Mouse (Mus musculus) midbrain, postnatal 0 days (tissue): ENCODE data around the gene Popdc3. TPM values are rescaled to one million over a fixed set of nuclear protein-coding genes. Genes with fewer than 3 reads are reported as not detected.

ENCODE experiments used
- ATAC-seq: fragments of 200-750 bp; cut with Nextera tagmentation; 2 replicates; pipeline ENCODE4 v1.8.0; 2017; ENCODE audit warnings: moderate number of reproducible peaks, mild to moderate bottlenecking, moderate TSS enrichment, moderate library complexity; ENCODE audit not compliant: low FRiP score
- DNase-seq: peaks from one replicate; pipeline ENCODE4 v3.0.0-alpha.2; 2015; ENCODE audit warnings: low spot score
- H3K27ac ChIP-seq: fragments of 300-500 bp; sonication (generic); 2 replicates; pipeline ENCODE4 v1.5.1; 2014; ENCODE audit warnings: low read depth, mild to moderate bottlenecking, low read length, mixed read lengths
- H3K27me3 ChIP-seq: fragments of 300-500 bp; sonication (generic); 2 replicates; pipeline ENCODE4 v1.6.1; 2014; ENCODE audit warnings: low read length, control low read depth, mixed read lengths; ENCODE audit not compliant: insufficient read depth
- H3K36me3 ChIP-seq: fragments of 300-500 bp; sonication (generic); 2 replicates; pipeline ENCODE4 v1.6.1; 2014; ENCODE audit warnings: low read length, control low read depth, mixed read lengths; ENCODE audit not compliant: insufficient read depth
- H3K4me1 ChIP-seq: fragments of 300-500 bp; sonication (generic); 2 replicates; pipeline ENCODE4 v1.6.1; 2014; ENCODE audit warnings: mild to moderate bottlenecking, control low read depth, antibody characterized with exemption, low read length, mixed read lengths; ENCODE audit not compliant: insufficient read depth
- H3K4me2 ChIP-seq: fragments of 300-500 bp; sonication (generic); 2 replicates; pipeline ENCODE4 v1.6.1; 2014; ENCODE audit warnings: low read depth, mild to moderate bottlenecking, low read length, mixed read lengths; ENCODE audit not compliant: poor library complexity, severe bottlenecking
- H3K4me3 ChIP-seq: fragments of 300-500 bp; sonication (generic); 2 replicates; pipeline ENCODE4 v1.5.1; 2014; ENCODE audit warnings: low read depth, mild to moderate bottlenecking, low read length, moderate library complexity
- H3K9ac ChIP-seq: fragments of 300-500 bp; sonication (generic); replicated peaks from 2 replicates; pipeline ENCODE4 v1.6.1; 2014; ENCODE audit warnings: mild to moderate bottlenecking, low read length, moderate library complexity, mixed read lengths; ENCODE audit not compliant: poor library complexity, severe bottlenecking
- H3K9me3 ChIP-seq: fragments of 300-500 bp; sonication (generic); 2 replicates; pipeline ENCODE4 v1.6.1; 2016; ENCODE audit warnings: low read length, control low read depth
- CTCF ChIP-seq: IDR thresholded peaks from 2 replicates; pipeline ENCODE4 v1.5.1; 2016; ENCODE audit warnings: antibody characterized with exemption, mild to moderate bottlenecking
- WGBS: fragments of 180-500 bp; shearing (Covaris S2); extraction: QIAGEN DNeasy Blood & Tissue Kit; methylation state at CpG from one replicate; pipeline ENCODE4 v1.1.7; 2014; 5-methylcytosine and 5-hydroxymethylcytosine counted together
- polyA plus RNA-seq: library from polyadenylated mRNA; unstranded; fragments of >200 nt; fragmentation: Nextera tagmentation; extraction: Ambion mirVana; gene quantifications from 2 replicates; pipeline ENCODE4 v1.2.1, GENCODE M21; 2015
- total RNA-seq: library from RNA; depleted of rRNA; stranded (reverse); fragments of >200 nt; gene quantifications from 2 replicates; pipeline ENCODE4 v1.2.3, GENCODE M21; 2014

The Popdc3 gene
- total and polyA plus RNA-seq, 2 experiments from 2014 or later = 2.4 to 2.7 TPM

GRCm38 (mm10) chr10:45151771-45152692, 25.9 kb upstream of the Popdc3 start:
- Histone ChIP-seq H3K9ac (no peak overlapping the region), H3K27ac (no peak overlapping the region), H3K4me2 (no peak overlapping the region), H3K36me3 (peaks cover 37% of the 10 kb centered on the region), H3K4me1 (no peaks in the 10 kb centered on the region), H3K4me3 (no peak overlapping the region), H3K27me3 (no peaks in the 10 kb centered on the region), H3K9me3 (no peaks in the 10 kb centered on the region)
- no peak for TF ChIP-seq CTCF
- peak; percentile 35 for DNase-seq
- whole genome bisulfite sequencing = 79% methylated on average over 12 of the region's 12 CpGs
- ATAC-seq = no peak

- Histone ChIP-seq H3K27me3 (no peaks in the 10 kb centered on the region), H3K9me3 (no peaks in the 10 kb centered on the region), H3K4me2 (no peak overlapping the region), H3K27ac (no peak overlapping the region), H3K4me3 (no peak overlapping the region), H3K4me1 (no peaks in the 10 kb centered on the region), H3K36me3 (peaks cover 51% of the 10 kb centered on the region), H3K9ac (no peak overlapping the region)
- TF ChIP-seq CTCF = no peak
- ATAC-seq (no peak), DNase-seq (no peak)
- WGBS = 94% methylated on average over 14 of the region's 14 CpGs
Measured at GRCm38 (mm10) chr10:45154557-45155060, 23.3 kb upstream of the Popdc3 start.

GRCm38 (mm10) chr10:45165851-45166250, 12.0 kb upstream of the Popdc3 start:
- H3K27ac ChIP-seq = no peak overlapping the region
- DNase-seq = no peak
- no peaks in the 10 kb centered on the region for H3K27me3 ChIP-seq
- H3K4me2 ChIP-seq = no peak overlapping the region
- H3K4me1 ChIP-seq = no peaks in the 10 kb centered on the region
- 84% methylated on average over 8 of the region's 8 CpGs for WGBS
- ATAC-seq = 0 out of 2 replicates have a peak, but pooled peaks have one; percentile 25
- H3K36me3 ChIP-seq = no peaks in the 10 kb centered on the region
- H3K9me3 ChIP-seq = no peaks in the 10 kb centered on the region
- no peak overlapping the region for H3K9ac ChIP-seq
- H3K4me3 ChIP-seq = no peak overlapping the region
- no peak for TF ChIP-seq CTCF

GRCm38 (mm10) chr10:45173927-45174326, 4.0 kb upstream of the Popdc3 start:
- Histone ChIP-seq H3K4me2 (no peak overlapping the region), H3K27me3 (no peaks in the 10 kb centered on the region), H3K27ac (no peak overlapping the region), H3K9me3 (no peaks in the 10 kb centered on the region), H3K9ac (no peak overlapping the region), H3K4me3 (no peak overlapping the region), H3K4me1 (no peaks in the 10 kb centered on the region), H3K36me3 (no peaks in the 10 kb centered on the region)
- no peak for TF ChIP-seq CTCF
- no peak for DNase-seq
- WGBS = 87% methylated on average over 8 of the region's 8 CpGs
- no peak for ATAC-seq

- Histone ChIP-seq H3K9ac (no peak overlapping the region), H3K9me3 (no peaks in the 10 kb centered on the region), H3K4me2 (no peak overlapping the region), H3K4me1 (no peaks in the 10 kb centered on the region), H3K36me3 (no peaks in the 10 kb centered on the region), H3K27me3 (no peaks in the 10 kb centered on the region), H3K4me3 (no peak overlapping the region), H3K27ac (no peak overlapping the region)
- WGBS = 98% methylated on average over 3 of the region's 3 CpGs
- DNase-seq (no peak), ATAC-seq (no peak)
- no peak for TF ChIP-seq CTCF
Measured at GRCm38 (mm10) chr10:45174345-45174744, 3.6 kb upstream of the Popdc3 start.

- Histone ChIP-seq H3K9ac (no peak overlapping the region), H3K27ac (no peak overlapping the region), H3K9me3 (no peaks in the 10 kb centered on the region), H3K4me3 (no peak overlapping the region), H3K27me3 (no peaks in the 10 kb centered on the region), H3K36me3 (no peaks in the 10 kb centered on the region), H3K4me2 (no peak overlapping the region), H3K4me1 (no peaks in the 10 kb centered on the region)
- TF ChIP-seq CTCF = no peak
- ATAC-seq (no peak), DNase-seq (no peak)
- WGBS = 98% methylated on average over 4 of the region's 4 CpGs
Measured at GRCm38 (mm10) chr10:45180677-45181326, 2.9 kb downstream of the Popdc3 start.
